Mouse (Mus musculus): ENCODE data around the gene Lamtor2.
"Not testable (repeated sequence)": the region's sequence is repeated elsewhere in the genome, so short reads cannot be mapped to it uniquely, and the experiment has no call there.

The Lamtor2 gene

GRCm38 (mm10) chr3:88552676-88553524 lies at the start of gene Lamtor2:
Gene Lamtor2, minus strand, starts transcription at chr3:88553074.
- DNase-seq, result peak; percentile 96

- DNase-seq, result no peak
These were observed 49.6 kb upstream of the Lamtor2 start for GRCm38 (mm10) chr3:88602466-88602865.

- not testable (repeated sequence) for DNase-seq
These were observed 43.7 kb upstream of the Lamtor2 start for GRCm38 (mm10) chr3:88596547-88596946.

- no peak for DNase-seq
These were observed 41.2 kb upstream of the Lamtor2 start for GRCm38 (mm10) chr3:88593893-88594580.

- DNase-seq, result peak; percentile 48
These were observed 40.2 kb upstream of the Lamtor2 start for GRCm38 (mm10) chr3:88592942-88593576.

- DNase-seq, result peak; percentile 66
These were observed 39.3 kb upstream of the Lamtor2 start for GRCm38 (mm10) chr3:88591950-88592731.

- DNase-seq, result no peak
These were observed 38.2 kb upstream of the Lamtor2 start for GRCm38 (mm10) chr3:88591044-88591443.

- no peak for DNase-seq
These were observed 37.4 kb upstream of the Lamtor2 start for GRCm38 (mm10) chr3:88590246-88590645.

- DNase-seq, result no peak
These were observed 33.8 kb upstream of the Lamtor2 start for GRCm38 (mm10) chr3:88586640-88587039.

- DNase-seq, result no peak
These were observed 32.9 kb upstream of the Lamtor2 start for GRCm38 (mm10) chr3:88585769-88586168.

GRCm38 (mm10) chr3:88579454-88580117 lies 26.7 kb upstream of the Lamtor2 start:
- peak; percentile 77 for DNase-seq

- DNase-seq, result no peak
These were observed 25.9 kb upstream of the Lamtor2 start for GRCm38 (mm10) chr3:88578498-88579424.

GRCm38 (mm10) chr3:88577846-88578245 lies 25.0 kb upstream of the Lamtor2 start:
- DNase-seq, result not testable (repeated sequence)

GRCm38 (mm10) chr3:88575540-88575939 lies 22.7 kb upstream of the Lamtor2 start, which contains the start of gene Ssr2:
Gene Ssr2, plus strand, starts transcription at chr3:88575876.
- DNase-seq, result no peak

- DNase-seq, result no peak
These were observed 20.9 kb upstream of the Lamtor2 start for GRCm38 (mm10) chr3:88573810-88574209.

GRCm38 (mm10) chr3:88572835-88573234 lies 20.0 kb upstream of the Lamtor2 start:
- no peak for DNase-seq

GRCm38 (mm10) chr3:88571856-88572255 lies 19.0 kb upstream of the Lamtor2 start:
- no peak for DNase-seq

GRCm38 (mm10) chr3:88570341-88570740 lies 17.5 kb upstream of the Lamtor2 start:
- DNase-seq, result no peak

GRCm38 (mm10) chr3:88569694-88570093 lies 16.8 kb upstream of the Lamtor2 start:
- DNase-seq, result no peak

GRCm38 (mm10) chr3:88569093-88569492 lies 16.2 kb upstream of the Lamtor2 start:
- no peak for DNase-seq

GRCm38 (mm10) chr3:88568615-88569014 lies 15.7 kb upstream of the Lamtor2 start:
- no peak for DNase-seq
